Mouse (Mus musculus) cerebral cortex, adult 2 months (tissue): Measurements from ENCODE around the gene Spg11.

ENCODE experiments used
- WGBS: fragments of 180-500 bp; shearing (Covaris S2); methylation state at CpG from one replicate; pipeline ENCODE4 v1.1.7; 2018; 5-methylcytosine and 5-hydroxymethylcytosine counted together

The Spg11 gene

GRCm38 (mm10) chr2:122059365-122060115, 58.6 kb downstream of the Spg11 start:
- 77% methylated on average over 11 of the region's 11 CpGs for WGBS

DNA sequence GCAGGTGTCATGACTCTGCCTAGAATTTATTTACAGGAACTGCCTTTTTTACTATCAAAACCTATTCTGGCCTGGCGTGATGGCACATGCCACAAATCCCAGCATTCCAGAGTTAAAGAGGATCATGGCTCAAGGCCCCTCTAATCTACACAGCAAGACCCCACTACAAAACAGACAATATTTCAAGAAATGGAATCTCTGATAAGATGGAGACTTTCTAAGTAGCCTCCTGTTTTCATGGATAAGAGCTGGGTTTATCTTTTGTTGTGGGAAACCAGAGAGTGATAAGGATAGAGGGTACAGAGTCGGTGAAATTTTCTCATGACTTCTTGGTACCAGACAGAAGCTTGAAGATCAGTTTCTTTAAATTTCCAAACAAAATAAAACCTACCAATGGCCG, 82.1 kb downstream of the Spg11 start:
- 94% methylated on average over 3 of the region's 3 CpGs for WGBS

DNA sequence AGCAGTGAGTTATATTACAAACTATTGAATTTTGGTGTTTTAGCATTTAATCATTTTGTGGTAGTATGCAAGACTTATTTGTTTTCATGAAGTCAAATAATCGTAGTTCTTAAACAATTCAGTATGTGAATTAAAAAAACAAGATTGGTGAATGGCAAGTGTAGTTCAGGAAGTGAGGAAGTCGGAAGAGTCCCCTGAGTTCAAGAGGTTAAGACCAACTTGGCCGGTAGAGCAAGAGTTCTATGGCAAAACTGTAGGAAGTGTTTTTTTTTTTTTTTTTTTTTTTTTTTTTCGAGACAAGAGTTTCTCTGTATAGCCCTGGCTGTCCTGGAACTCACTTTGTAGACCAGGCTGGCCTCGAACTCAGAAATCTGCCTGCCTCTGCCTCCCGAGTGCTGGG, 86.2 kb downstream of the Spg11 start:
- 72% methylated on average over 6 of the region's 6 CpGs for WGBS

DNA sequence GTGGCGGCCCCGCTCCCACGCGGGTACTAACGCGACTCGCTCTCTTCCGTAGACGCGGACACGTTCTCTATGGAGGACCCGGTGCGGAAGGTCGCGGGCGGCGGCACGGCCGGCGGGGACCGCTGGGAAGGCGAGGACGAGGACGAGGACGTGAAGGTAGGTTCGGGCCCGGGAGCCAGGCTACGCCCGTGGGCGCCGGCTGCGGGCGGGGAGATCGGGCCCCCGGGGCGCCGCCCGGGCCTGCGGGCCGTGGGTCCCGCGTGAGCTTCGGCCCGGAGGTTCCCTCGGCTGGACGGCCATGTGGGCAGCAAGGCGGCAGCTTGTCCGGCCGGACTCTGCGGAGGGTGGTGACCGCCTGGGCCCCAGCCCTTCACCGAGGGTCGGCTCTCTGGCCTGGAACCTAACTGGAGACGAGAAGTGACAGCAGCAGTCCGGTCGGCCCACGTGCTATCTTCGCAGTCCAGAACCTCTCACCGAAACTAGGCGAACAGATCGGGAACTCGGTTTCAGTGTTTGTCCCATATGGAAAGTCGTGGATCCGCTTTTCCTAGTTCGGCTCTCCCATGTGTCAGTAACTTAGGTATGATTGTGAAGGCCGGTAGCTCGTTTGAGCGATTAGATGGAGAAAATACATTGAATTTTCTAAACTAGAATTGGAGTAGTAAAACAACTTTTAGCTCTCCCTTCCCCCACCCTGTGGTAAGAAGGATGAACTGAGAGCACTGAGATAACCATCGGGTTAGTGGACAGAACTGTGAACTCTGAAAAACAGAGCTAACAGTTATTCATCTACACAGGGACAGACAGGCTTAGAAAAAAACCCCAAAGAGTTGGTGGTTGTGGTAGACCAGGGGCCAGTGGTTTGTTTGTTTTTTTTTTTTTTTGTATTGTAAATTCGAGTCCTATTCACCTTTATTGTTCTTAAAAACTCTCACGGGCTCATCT, 89.2 kb downstream of the Spg11 start:
- WGBS = under 1% methylated on average over 71 of the region's 71 CpGs

DNA sequence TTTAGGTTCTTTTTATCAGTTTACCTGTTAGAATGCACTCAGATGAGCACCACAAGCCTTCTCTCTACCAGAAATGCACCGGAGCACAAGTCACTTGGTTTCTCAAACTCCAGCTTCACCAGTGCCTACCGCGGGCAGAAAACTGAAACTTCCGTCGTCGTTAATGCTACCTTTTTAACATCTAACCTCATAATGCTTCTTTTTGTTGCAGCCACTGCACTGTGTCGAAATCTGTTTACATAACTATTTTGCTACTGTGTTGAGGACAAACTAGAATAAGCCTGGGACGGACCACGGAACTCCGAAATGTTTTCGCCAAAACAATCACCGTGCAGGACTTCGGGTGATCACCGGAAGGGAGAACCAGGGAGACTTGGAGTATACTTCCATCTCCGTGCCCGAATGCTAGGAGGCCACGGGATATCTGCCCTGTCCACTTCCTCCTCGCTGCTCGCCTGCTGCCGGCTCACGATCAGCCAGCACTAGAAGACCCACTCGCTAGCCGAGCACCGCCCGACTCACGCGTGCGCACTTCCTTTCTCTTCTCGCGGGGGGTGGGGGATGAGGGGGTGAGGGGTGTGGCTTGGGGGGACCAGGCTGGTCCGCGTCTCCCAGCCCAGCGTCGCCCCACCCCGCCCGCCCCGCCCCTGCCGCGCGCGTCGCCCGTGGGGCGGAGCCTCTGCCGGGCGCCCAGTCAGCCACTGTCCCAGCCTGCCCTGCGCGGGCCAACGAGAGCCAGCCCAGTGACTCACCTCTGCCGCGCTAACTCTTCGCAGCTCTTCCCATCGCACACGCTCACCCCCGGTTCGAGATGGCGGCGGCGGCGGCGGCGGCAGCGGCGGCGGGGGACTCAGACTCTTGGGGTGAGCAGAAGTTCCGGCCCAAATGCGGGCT, 90.1 kb downstream of the Spg11 start, which contains the start of gene Eif3j1:
Gene Eif3j1 (plus strand): TSS at position 685 of the 894 bp plus-strand sequence.
- 1% methylated on average over 50 of the region's 67 CpGs for WGBS

DNA sequence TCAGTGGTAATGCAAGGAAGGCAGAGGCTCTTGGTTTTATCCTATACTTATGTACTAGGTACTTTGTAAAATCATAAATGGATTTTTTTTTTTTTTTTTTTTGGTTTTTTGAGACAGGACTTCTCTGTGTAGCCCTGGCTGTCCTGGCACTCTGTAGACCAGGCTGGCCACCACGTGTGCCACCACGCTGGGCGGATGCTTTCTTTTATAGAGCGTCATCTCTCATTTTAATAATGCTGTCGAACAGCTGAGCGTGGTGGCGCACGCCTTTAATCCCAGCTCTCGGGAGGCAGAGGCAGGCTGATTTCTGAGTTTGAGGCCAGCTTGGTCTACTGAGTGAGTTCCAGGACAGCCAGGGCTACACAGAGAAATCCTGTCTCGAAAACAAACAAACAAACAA, 91.1 kb downstream of the Spg11 start:
- 94% methylated on average over 10 of the region's 10 CpGs for WGBS

GRCm38 (mm10) chr2:122022284-122022683, 95.9 kb downstream of the Spg11 start:
- WGBS = 76% methylated on average over 2 of the region's 2 CpGs

DNA sequence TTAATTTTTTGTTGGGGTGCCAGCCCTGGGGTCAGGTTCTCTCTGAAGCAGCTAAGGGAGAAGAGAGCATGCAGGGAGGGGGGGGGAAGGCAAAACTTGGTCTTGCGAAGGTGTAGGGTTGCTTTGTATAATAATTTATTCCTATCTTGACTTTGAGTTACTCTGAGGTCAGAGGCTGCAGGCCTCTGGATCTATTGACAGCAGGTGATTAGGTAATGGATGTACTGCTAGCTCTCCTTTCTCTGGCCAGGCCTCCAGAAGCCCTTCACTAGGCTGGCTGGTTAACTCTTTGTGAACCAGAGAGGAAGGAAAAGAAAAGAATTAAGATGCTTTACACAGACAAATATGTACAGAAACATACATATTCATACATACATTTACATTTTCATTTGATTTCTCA, 99.5 kb downstream of the Spg11 start:
- 83% methylated on average over 1 of the region's 1 CpGs for WGBS

GRCm38 (mm10) chr2:122011441-122011840, 106.7 kb downstream of the Spg11 start:
- WGBS = 62% methylated on average over 7 of the region's 7 CpGs

- 94% methylated on average over 3 of the region's 3 CpGs for WGBS
Measured at GRCm38 (mm10) chr2:122008832-122009231, 109.4 kb downstream of the Spg11 start.
